Mouse (Mus musculus) intestine, postnatal 0 days (tissue): ENCODE measurements at regions not wholly inside any gene's neighbourhood (a gene's known extent, or its start where the extent isn't known, plus 50 kb on each side); places are given as distances from the start of the nearest gene placed in this dataset.
"Not testable (repeated sequence)": the region's sequence is repeated elsewhere in the genome, so short reads cannot be mapped to it uniquely, and the experiment has no call there.

Experiments used
- ATAC-seq: fragments of 200-750 bp; cut with Nextera tagmentation; 2 replicates; pipeline ENCODE4 v1.8.0; 2017; ENCODE audit warnings: mild to moderate bottlenecking, moderate TSS enrichment, moderate library complexity
- H3K27ac ChIP-seq: fragments of 300-500 bp; sonication (generic); 2 replicates; pipeline ENCODE4 v1.5.1; 2014; ENCODE audit warnings: mild to moderate bottlenecking, low read depth, low read length, moderate library complexity
- H3K27me3 ChIP-seq: fragments of 300-500 bp; sonication (generic); replicated peaks from 2 replicates; pipeline ENCODE4 v1.6.1; 2014; ENCODE audit warnings: low read length, mixed read lengths; ENCODE audit not compliant: control insufficient read depth, insufficient read depth
- H3K36me3 ChIP-seq: fragments of 300-500 bp; sonication (generic); 2 replicates; pipeline ENCODE4 v1.6.1; 2014; ENCODE audit warnings: mild to moderate bottlenecking, moderate library complexity; ENCODE audit not compliant: control insufficient read depth, insufficient read depth
- H3K4me1 ChIP-seq: fragments of 300-500 bp; sonication (generic); replicated peaks from 2 replicates; pipeline ENCODE4 v1.6.1; 2014; ENCODE audit warnings: antibody characterized with exemption, low read length, mixed read lengths; ENCODE audit not compliant: control insufficient read depth, insufficient read depth
- H3K4me2 ChIP-seq: fragments of 300-500 bp; sonication (generic); replicated peaks from 2 replicates; pipeline ENCODE4 v1.6.1; 2014; ENCODE audit warnings: low read depth, mild to moderate bottlenecking, moderate library complexity
- H3K4me3 ChIP-seq: fragments of 300-500 bp; sonication (generic); 2 replicates; pipeline ENCODE4 v1.5.1; 2014; ENCODE audit warnings: low read depth, low read length
- H3K9ac ChIP-seq: fragments of 300-500 bp; sonication (generic); 2 replicates; pipeline ENCODE4 v1.6.1; 2014; ENCODE audit warnings: mild to moderate bottlenecking, low read depth, low read length
- H3K9me3 ChIP-seq: fragments of 300-500 bp; sonication (generic); 2 replicates; pipeline ENCODE4 v1.6.1; 2016; ENCODE audit warnings: mixed run types; ENCODE audit not compliant: control insufficient read depth
- CTCF ChIP-seq: sonication (generic); IDR thresholded peaks from 2 replicates; pipeline ENCODE4 v1.5.1; 2016; ENCODE audit warnings: low read depth, mild to moderate bottlenecking, control low read depth, antibody characterized with exemption, moderate library complexity
- WGBS: fragments of 180-500 bp; shearing (Covaris S2); extraction: QIAGEN DNeasy Blood & Tissue Kit; methylation state at CpG from one replicate; pipeline ENCODE4 v1.1.7; 2014; 5-methylcytosine and 5-hydroxymethylcytosine counted together

- TF ChIP-seq CTCF, result no peak
- Histone ChIP-seq H3K9me3 (no peaks in the 10 kb centered on the region), H3K4me3 (no peak overlapping the region), H3K4me1 (no peaks in the 10 kb centered on the region), H3K27me3 (no peaks in the 10 kb centered on the region), H3K4me2 (no peak overlapping the region), H3K27ac (no peak overlapping the region), H3K9ac (no peak overlapping the region), H3K36me3 (no peaks in the 10 kb centered on the region)
- no peak for ATAC-seq
- 88% methylated on average over 2 of the region's 2 CpGs for WGBS
Observed at GRCm38 (mm10) chr4:7245653-7246052, 993.2 kb downstream of the Car8 start.

DNA sequence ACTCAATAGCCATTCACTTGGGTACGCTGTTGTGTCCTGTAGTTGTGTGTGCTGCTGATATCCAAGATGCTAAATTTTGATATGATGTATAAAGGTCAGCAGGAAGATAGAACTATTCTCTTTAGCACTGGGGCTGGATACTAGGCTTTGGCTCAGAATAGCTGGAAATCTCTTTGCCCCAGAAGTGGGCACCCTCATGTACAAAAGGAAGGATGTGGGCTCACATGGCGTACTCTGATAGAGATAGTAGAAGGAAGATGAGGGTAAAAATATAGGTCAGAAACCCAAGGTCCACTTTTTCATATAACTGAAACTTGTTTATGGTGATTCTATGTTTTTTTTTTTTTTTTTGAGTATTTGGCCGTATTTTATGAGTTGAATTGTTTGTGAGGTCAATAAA lies 1001.0 kb downstream of the Car8 start:
- no peak for ATAC-seq
- Histone ChIP-seq H3K4me2 (no peak overlapping the region), H3K9me3 (no peaks in the 10 kb centered on the region), H3K27ac (no peak overlapping the region), H3K36me3 (no peaks in the 10 kb centered on the region), H3K4me3 (no peak overlapping the region), H3K27me3 (no peaks in the 10 kb centered on the region), H3K4me1 (no peaks in the 10 kb centered on the region), H3K9ac (no peak overlapping the region)
- no peak for TF ChIP-seq CTCF
- WGBS, result 92% methylated on average over 3 of the region's 3 CpGs

- not testable (repeated sequence) for H3K4me1 ChIP-seq, H3K27ac ChIP-seq, H3K4me2 ChIP-seq, H3K4me3 ChIP-seq, H3K27me3 ChIP-seq, H3K36me3 ChIP-seq, H3K9ac ChIP-seq, H3K9me3 ChIP-seq, ATAC-seq
- WGBS, result 95% methylated on average over 6 of the region's 6 CpGs
Observed at GRCm38 (mm10) chr4:7234537-7234936, 1004.3 kb downstream of the Car8 start.

DNA sequence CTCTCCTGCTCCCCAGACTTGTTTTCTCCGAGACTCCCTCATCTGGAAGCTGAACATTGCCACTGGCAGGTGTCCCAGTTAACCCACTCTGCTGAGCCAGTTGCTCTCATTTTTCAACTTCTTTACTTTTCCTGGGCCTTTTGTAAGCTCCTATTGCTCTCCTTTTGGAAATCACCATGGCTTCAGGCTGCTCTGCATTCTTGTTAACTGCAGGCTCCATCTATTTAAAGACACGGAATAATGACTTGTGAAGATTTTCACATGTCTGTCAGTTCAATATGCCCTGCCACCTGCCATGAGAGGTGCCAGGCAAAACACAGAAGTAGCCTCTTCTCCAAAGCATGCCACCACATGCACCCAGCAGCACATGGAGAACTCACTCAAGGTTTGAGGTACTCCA lies 1009.9 kb downstream of the Car8 start:
- Histone ChIP-seq H3K36me3 (no peaks in the 10 kb centered on the region), H3K4me3 (no peak overlapping the region), H3K4me2 (no peak overlapping the region), H3K9ac (no peak overlapping the region), H3K9me3 (no peaks in the 10 kb centered on the region), H3K4me1 (no peaks in the 10 kb centered on the region), H3K27me3 (no peaks in the 10 kb centered on the region), H3K27ac (no peak overlapping the region)
- ATAC-seq, result no peak
- TF ChIP-seq CTCF, result no peak
- 74% methylated on average over 2 of the region's 2 CpGs for WGBS

- no peak for ATAC-seq
- Histone ChIP-seq H3K4me1 (no peaks in the 10 kb centered on the region), H3K9ac (no peak overlapping the region), H3K27me3 (no peaks in the 10 kb centered on the region), H3K9me3 (no peaks in the 10 kb centered on the region), H3K36me3 (no peaks in the 10 kb centered on the region), H3K4me2 (no peak overlapping the region), H3K4me3 (no peak overlapping the region), H3K27ac (no peak overlapping the region)
- no peak for TF ChIP-seq CTCF
- 91% methylated on average over 3 of the region's 3 CpGs for WGBS
Observed at GRCm38 (mm10) chr4:7222922-7223321, 1015.9 kb downstream of the Car8 start.

DNA sequence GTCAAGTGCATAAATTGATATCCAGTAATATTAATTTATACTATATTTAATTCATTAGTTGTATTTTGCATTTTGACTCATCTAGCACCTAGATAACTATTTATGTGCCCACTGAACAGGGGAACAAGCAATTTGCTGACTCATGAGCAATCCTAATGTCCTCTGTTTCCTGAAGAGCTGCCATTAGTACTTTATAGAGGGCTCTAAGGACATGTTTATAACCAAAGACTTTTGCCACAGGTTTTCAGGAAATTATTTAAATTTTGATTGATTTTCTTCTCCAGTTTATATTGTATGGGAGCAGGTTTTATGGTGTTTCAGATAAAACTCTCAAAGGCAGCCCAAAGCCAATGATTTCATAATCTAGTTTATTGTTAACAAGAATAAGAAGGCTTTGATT lies 1018.4 kb downstream of the Car8 start:
- H3K4me3 ChIP-seq, result no peak overlapping the region
- ATAC-seq, result peak; percentile 41; the same call in 1 of the 2 replicates

More for the DNA sequence above, 1018.4 kb downstream of the Car8 start:
- Histone ChIP-seq H3K36me3 (no peaks in the 10 kb centered on the region), H3K9me3 (no peaks in the 10 kb centered on the region), H3K27ac (no peak overlapping the region), H3K4me1 (no peaks in the 10 kb centered on the region), H3K9ac (no peak overlapping the region), H3K27me3 (no peaks in the 10 kb centered on the region), H3K4me2 (no peak overlapping the region)
- TF ChIP-seq CTCF, result no peak
